Mouse (Mus musculus): Measurements from ENCODE around the gene Enthd1.

DNA sequence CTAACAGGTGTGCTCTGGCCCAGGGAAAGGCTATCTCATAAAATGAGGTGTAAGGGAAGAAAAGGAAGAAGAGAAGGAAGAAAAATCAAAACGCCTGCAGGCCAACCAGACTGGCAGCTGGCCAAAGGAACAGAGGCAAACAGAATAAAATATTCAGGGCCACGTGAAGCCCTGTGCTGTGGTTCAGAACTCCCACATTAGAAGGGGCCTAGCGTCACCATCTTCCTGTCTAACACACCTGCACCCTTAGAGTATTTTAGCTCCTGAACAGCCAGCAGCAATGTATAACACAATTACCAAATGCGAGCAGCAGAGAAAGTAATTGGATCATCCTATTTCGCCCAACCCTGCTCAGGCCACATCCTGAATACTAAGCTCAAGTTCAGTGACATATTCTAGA lies 46.5 kb upstream of the Enthd1 start:
- TF ChIP-seq CTCF (IDR thresholded peaks at IDR 0.05; ENCODE audit: borderline replicate concordance, insufficient read depth, low read depth, low read length) (no peak), POLR2A (IDR thresholded peaks at IDR 0.05; ENCODE audit: borderline replicate concordance, insufficient read depth, low read length) (no peak)
